8 mouse cellular contexts compared by ENCODE assay signal in genomic region chr2:173080785-173081241, GRCm38 (mm10). TPM values are rescaled to one million over a fixed set of nuclear protein-coding genes. Genes with fewer than 3 reads are reported as not detected.
DNase-seq lines count a peak whose midpoint lies in the region; ATAC-seq lines count a peak whose summit lies in the region.

No protein-coding gene starts in this region.

- H3K27me3 ChIP-seq in hindbrain, embryonic 15.5 days: no peaks in the 10 kb centered on the region

- no peaks in the 10 kb centered on the region for H3K4me1 ChIP-seq in hindbrain, embryonic 15.5 days (replicated peaks)

- no peaks in the 10 kb centered on the region for H3K9me3 ChIP-seq in hindbrain, embryonic 15.5 days

- ATAC-seq in hindbrain, embryonic 15.5 days (ENCODE audit: low FRiP score, low read depth): peak; percentile 66; the same call in 1 of the 2 replicates

- no peak overlapping the region for H3K4me3 ChIP-seq in hindbrain, embryonic 15.5 days

- no peak overlapping the region for H3K27ac ChIP-seq in hindbrain, embryonic 15.5 days (replicated peaks)

- DNase-seq in NIH3T3 (ENCODE audit: low read depth): peak; percentile 85
- DNase-seq in cerebellum, postnatal 14 days: peak; percentile 78 to 91
- peak; percentile 86 for DNase-seq in gastrocnemius, adult 18-20 months (ENCODE audit: low spot score)
- DNase-seq in layer of hippocampus, postnatal 36 days: peak; percentile 51 to 70
- peak; percentile 82 for DNase-seq in lung, postnatal 25 days (ENCODE audit: low spot score)
- DNase-seq in retina, adult 2 months (ENCODE audit: low read depth, low spot score): peak; percentile 36
- DNase-seq in thymus, postnatal 36 days: peak; percentile 83 to 84

- no peak overlapping the region for H3K9ac ChIP-seq in hindbrain, embryonic 15.5 days

- 33% methylated on average over 10 of the region's 10 CpGs for WGBS in hindbrain, embryonic 15.5 days

- H3K4me2 ChIP-seq in hindbrain, embryonic 15.5 days: no peak overlapping the region

- H3K36me3 ChIP-seq in hindbrain, embryonic 15.5 days: no peaks in the 10 kb centered on the region

RNA-seq across cellular contexts. Expression of gene Ctcfl, which starts 38.5 kb away (rescaled TPM):
- total RNA-seq in gastrocnemius, adult 18-20 months (2021): under 1 TPM; 0.07 to 0.19 TPM
- 0.04 and 0.10 TPM in 2 replicates for polyA plus RNA-seq in hindbrain, embryonic 15.5 days (2015; fragmentation: Nextera tagmentation; extraction: Ambion mirVana)
- total RNA-seq in layer of hippocampus, postnatal 36 days (2021): not detected

Comparison
In these comparisons a context has a peak if more than half of its experiments do, and no peak if none do; other contexts are left out.
1. DNase-seq: peak in every context shown above with its lines; median percentile 86 in gastrocnemius, adult 18-20 months; 85 in NIH3T3; 84 in cerebellum, postnatal 14 days; 84 in thymus, postnatal 36 days; 82 in lung, postnatal 25 days; 60 in layer of hippocampus, postnatal 36 days; 36 in retina, adult 2 months.